Mouse (Mus musculus): ENCODE measurements at regions not wholly inside any gene's neighbourhood (a gene's known extent, or its start where the extent isn't known, plus 50 kb on each side); places are given as distances from the start of the nearest gene placed in this dataset.

GRCm38 (mm10) chr15:10838584-10839288 is 113.4 kb upstream of the C1qtnf3 start:
- DNase-seq (ENCODE audit: low read depth): no peak

- DNase-seq (ENCODE audit: low read depth): no peak
These were observed 111.5 kb upstream of the C1qtnf3 start for GRCm38 (mm10) chr15:10840621-10841034.

GRCm38 (mm10) chr15:10843060-10843695 is 109.0 kb upstream of the C1qtnf3 start:
- DNase-seq (ENCODE audit: low read depth): no peak

DNA sequence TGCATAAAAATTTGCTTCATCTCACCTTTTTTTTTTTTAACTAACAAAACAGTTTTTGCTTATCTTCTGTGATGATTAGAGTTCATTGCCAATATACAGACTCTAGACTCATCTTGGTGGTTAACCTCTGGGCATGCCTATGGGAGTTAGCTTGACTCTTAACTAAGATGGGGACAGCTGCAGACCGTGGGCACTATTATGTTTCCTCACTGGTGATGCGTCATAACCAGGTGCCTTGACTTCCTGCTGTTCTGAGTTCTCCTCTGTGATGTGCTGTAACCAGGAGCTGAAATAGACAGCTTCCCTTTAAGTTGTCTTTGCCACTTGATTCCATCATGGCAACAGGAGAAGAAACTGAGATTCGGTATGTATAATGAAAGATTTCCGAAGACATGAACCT is 105.4 kb upstream of the C1qtnf3 start:
- DNase-seq (ENCODE audit: low read depth): no peak

DNA sequence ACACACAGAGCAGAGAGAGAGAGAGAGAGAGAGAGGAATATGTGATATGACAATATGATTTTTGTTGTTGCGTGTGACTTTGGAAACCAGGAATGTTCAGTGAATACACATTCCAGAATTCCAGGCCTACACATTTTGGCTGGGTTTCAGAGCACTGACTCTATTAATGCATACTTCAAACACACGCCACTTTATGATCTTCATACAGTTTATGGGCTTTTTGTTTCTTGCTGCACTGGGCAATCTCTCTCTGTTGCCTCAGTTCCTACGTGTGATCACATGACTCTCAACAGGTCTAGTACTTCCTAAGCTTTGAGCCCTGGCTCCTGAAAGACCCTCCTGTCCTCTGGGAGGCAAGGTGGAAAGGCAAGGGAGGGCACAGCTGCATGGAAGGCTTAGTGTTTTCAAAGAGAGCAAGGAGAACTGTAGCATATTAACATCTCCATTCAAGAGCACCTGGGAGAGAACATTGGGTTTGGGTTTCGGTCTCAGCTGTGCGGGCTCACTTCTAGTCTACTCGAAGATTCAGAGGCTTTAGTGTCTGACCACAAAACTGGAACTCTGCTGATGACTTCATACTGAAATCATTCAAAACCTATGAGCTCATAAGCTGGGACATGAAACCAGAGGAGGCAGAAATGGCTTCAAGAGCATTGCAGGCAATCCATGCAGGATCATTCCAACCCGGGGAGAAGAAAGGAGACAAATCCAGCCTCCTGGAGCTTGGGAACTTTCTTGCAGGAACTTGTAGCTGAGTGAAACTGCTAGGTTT is 87.9 kb upstream of the C1qtnf3 start:
- no peak for DNase-seq (ENCODE audit: low read depth)

DNA sequence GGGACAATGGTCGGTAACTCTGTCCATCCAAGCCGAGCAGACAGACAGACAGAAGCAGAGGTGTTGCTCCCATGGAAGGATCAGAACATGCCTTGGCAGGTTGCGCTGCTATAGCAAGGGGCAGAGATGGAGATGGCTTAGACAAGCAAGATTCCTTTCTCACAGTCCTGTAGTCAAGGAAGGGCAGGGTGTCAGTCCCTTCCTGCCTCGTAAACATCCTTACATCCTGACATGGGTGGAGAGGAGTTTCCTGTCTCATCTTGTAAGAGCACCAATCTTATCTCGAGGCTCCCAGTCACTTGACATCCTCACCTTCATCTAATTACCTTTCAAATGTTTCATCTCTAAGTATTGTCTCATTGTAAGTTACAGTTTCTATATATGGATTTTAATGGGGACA is 87.0 kb upstream of the C1qtnf3 start:
- no peak for DNase-seq (ENCODE audit: low read depth)

DNA sequence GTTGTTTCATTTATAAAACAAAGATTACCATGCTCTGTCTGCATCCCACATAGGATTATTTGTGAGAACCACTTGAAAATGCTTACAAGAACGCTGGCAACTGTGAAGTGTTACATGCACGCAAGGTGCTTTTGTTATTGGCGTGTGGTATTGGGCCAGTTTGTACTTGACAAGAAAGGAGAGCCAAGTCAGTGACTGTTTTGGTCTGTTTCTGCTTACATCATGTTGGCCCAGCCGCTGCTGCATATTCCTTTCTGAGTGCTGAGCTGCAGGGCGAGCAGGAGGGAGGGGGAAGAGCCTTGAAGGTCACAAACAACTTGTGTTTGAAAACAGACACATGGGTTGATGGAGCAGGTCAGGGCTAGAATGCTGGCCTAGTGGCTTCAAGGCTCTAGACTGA is 85.3 kb upstream of the C1qtnf3 start:
- peak; percentile 64 for DNase-seq (ENCODE audit: low read depth)

DNA sequence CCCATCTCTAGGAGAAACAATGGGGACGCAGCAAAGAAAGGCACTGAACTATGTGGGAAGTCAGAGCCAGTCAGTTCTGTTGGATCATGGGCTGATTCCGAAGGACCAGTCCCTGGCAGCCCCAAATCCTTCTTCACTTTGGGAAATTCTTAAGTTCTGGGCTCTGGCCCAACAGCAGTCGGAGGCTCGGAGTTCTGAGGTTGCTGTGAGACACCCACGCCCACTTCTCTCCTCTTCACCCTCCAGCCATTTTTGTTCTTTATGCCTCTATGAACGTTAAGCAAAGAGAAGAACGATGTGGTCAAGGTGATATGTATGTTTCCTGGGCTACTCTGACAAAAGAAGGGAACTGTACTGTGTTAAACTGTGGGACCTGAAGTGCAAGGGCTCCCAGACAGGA is 84.0 kb upstream of the C1qtnf3 start:
- DNase-seq (ENCODE audit: low read depth): no peak

- DNase-seq (ENCODE audit: low read depth): peak; percentile 62
These were observed 83.2 kb upstream of the C1qtnf3 start for GRCm38 (mm10) chr15:10868716-10869585.

- no peak for DNase-seq (ENCODE audit: low read depth)
These were observed 82.3 kb upstream of the C1qtnf3 start for GRCm38 (mm10) chr15:10869879-10870278.

GRCm38 (mm10) chr15:10872322-10872967 is 79.7 kb upstream of the C1qtnf3 start:
- no peak for DNase-seq (ENCODE audit: low read depth)

DNA sequence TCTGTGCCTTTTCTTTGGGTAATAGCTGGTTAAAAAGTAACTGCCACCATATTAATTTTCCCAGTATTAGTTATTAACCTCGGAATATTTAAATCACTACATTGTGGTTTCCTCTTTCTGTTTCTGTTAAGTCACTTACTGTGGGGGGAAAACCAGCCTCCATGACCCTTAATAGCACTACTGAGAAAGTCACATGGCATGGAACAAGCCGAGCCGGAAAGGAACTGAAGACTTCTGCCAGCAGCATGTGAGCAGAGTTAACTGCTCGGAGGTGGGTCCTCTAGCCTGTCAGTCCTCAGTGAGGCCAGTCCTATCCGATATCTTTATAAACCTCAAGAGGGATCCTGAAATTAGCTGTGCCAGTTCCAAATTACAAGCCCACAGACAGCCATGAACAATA is 75.8 kb upstream of the C1qtnf3 start:
- DNase-seq (ENCODE audit: low read depth): no peak

- DNase-seq (ENCODE audit: low read depth): no peak
These were observed 70.4 kb upstream of the C1qtnf3 start for GRCm38 (mm10) chr15:10881726-10882125.

- DNase-seq (ENCODE audit: low read depth): no peak
These were observed 64.1 kb upstream of the C1qtnf3 start for GRCm38 (mm10) chr15:10887990-10888389.

DNA sequence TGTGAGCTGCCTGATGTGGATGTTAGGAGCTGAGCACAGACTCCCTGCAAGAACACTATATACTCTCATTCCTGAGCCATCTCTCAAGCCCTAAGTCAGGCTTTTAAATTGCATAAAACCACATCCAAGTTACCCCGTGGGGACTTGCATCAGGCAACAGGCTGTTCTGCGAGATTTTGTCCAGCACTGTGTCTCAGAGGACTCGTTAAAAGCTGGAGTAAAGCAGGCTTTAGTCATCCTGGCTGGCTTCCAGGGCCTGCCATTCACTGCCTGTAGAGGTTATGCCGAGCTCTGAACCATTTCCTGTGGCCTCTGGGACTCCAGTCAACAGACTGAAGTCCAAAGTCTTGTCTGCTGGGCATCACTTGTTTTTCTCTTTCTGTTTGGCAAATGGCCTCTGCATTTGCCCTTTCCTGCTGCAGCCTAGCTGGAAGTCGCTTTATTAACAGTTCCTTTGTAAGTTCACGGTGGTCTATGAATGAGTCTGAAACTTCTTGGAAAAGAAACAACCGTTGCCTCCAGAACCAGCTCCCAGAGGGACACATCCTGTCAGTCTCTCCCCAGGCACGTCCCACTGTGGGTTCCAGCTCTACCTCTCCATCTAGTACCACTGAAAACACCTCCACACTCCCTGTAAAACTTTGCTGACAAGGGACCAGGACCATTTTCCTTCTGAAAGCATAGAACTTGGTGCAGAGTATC is 61.8 kb upstream of the C1qtnf3 start:
- DNase-seq (ENCODE audit: low read depth): no peak

- no peak for DNase-seq (ENCODE audit: low read depth)
These were observed 53.8 kb upstream of the C1qtnf3 start for GRCm38 (mm10) chr15:10898309-10898708.

- no peak for DNase-seq (ENCODE audit: low read depth)
These were observed 53.2 kb upstream of the C1qtnf3 start for GRCm38 (mm10) chr15:10898715-10899486.

DNA sequence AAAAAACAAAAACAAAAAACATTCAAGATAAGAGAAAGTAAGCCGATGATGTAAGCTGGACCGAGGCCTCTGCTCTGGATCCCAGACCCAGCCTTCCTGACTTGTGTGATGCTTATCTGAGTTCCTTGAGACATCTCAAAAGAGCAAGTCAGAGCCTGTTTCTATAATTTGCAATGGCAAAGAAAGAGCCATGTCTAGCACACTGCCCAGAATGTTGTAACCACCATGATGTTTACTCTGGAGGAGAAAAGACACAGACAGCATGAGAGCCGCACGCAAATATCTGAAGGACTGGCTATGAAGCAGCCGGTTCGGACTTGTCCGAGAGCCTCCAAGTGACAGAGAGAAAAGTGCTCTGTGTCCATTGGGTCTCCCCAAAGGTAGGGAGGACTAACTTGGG is 52.2 kb upstream of the C1qtnf3 start:
- peak; percentile 90 for DNase-seq (ENCODE audit: low read depth)

GRCm38 (mm10) chr15:10901075-10901474 is 51.1 kb upstream of the C1qtnf3 start:
- DNase-seq (ENCODE audit: low read depth): no peak

- no peak for DNase-seq (ENCODE audit: low read depth)
These were observed 50.3 kb upstream of the C1qtnf3 start for GRCm38 (mm10) chr15:10901745-10902262.

Measured in gonadal fat pad, adult 2 months (tissue).